Mouse (Mus musculus) right cerebral cortex, postnatal 25 days (tissue): ENCODE results near the gene Gast.

ENCODE experiments used
- DNase-seq: peaks from one replicate; pipeline ENCODE4 v3.0.0; 2022

Gast gene

DNA sequence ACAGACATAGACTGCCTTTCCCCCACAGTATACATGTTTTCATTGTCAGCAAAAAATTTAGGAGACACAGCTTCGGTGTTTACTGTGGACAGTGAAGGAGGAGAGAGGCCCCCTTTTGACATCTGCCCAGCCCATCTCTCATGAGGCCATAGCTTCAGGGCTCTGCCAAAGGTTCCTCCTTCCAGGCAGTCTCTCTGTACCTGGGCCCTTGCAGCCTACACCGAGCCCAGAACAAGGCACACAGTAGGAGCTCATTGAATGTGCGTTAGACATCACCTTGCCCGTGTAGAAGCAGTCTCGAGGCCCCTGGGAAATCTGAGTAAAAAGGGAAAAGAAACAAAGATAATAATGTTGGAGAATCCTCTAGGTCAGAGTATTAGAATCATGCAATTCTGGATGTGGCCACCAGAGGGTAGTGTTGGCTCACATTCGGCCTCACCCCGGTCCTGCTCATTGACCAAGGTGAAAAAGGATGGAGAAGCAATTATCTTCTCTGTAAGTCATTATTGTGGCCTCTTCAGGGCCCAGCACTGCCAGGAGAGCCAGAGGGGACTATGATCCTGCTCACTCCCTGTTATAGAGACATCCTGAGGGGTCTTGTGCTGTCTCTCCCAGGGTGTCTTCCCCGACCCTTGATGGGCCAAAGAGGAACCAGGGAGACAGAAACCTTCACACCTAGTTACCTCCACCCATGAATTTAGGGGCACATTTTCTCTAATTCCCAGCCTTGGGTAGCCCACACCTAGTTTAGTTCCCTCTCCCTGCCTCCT, 28.2 kb downstream of the Gast start:
- DNase-seq: peak; percentile 54

DNA sequence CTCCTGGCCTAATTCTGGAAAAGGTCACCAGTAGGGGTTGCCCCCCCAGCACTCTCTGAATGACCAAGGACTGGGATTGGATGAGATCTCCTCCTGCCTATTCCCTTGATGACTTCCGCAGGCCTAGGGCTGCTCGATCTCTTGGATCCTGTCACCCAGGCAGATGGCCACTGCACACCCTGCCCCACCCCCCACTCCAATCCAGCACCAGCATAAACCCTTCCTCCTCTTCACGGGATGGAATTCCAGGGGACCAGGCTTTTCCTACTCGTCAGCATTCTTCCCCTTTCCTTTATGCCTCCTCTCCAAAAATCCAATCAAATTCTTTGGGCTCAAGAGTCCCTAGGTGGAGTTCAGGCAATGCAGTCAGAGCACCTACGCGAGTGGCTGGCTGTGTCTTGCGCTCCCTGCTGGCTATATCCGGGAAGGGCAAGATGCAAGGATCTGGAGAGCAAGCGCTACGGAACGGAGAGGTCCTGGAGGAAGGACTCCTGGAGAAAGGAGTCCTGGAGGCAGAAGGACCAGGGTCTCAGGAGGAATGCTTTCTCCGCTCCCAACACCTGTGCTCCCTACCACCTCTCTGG, 28.9 kb downstream of the Gast start:
- DNase-seq: peak; percentile 40

DNA sequence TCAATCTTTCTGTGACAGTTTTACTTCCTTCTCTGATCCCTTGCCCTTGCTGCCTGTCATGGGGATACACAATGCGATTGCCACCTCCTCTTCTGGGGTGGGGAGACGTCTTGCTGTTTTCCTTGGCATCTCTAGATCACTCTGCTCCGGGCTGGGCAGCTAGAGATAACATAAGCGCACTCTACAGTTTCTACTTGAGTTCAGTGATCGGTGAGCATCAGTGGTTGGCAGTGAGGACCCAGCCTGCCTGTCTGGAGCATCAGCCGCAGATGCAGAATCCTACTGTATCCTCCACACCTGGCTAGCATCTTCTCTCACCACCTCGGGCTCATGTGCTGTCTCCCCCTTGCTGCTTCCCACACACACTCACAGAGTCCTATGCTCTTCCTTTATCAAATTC, 34.9 kb downstream of the Gast start:
- no peak for DNase-seq

DNA sequence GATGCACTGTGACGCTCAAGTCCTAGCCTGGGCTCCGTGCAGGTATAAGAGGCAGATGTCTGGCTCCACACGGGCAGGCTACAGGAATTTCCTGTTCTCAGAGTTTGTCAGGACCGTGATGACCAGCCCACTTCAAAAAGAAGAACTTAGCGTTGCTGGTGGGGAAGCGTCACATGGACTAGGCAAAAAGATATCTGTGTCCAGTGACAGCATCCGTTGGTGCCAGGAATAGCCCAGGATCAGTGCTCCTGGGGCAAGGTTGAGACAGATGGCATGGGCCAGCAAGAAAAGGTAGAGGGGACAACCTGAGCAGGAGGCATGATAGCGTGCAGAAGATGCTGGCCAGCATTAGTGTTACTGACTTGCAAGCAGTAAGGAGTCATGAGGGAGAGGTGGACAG, 35.6 kb downstream of the Gast start:
- no peak for DNase-seq

DNA sequence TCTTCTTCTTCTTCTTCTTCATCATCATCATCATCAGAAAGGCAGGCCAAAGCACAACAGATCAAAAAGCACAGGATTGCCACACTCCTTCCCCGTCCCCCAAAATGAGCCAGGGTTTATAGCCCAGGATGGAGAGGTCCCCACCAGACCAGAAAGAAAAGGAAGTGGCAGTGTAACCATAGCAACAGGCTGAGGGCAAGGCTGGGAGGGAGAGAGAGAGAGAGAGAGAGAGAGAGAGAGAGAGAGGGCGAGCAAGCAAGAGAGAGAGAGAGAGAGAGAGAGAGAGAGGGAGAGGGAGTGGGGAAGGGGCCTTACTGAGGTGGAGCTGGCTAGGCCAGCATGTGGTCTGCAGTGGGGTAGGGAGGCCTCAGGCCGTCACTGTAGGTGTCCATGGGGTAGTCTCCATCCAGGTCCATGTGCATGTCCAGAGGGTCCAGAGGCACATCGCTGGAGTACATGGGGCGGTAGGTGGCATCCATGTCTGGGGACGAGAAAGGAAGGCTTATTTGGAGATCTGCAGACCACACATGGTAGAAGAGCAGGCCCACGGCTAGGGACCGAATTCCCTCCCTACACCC, 37.9 kb downstream of the Gast start:
- DNase-seq: no peak

DNA sequence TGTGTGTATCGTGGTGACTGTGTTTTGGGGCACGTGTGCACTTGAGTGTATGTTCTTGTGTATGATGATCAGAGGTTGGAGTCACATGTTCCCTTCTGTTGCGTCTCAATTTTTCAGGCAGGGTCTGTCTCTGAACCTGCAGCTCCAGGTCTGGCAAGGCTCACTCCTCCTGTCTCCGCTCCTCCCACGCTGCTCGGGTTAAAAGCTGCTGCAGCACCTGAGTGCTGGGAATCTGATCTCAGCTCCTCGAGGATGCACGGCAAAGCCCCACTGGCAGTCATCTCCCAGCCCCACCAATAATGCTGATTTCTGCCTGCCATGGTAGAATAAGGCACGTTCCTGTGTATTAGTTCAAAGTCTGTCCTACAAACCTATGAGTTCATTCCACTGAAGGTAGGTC, 40.9 kb downstream of the Gast start:
- DNase-seq: no peak

DNA sequence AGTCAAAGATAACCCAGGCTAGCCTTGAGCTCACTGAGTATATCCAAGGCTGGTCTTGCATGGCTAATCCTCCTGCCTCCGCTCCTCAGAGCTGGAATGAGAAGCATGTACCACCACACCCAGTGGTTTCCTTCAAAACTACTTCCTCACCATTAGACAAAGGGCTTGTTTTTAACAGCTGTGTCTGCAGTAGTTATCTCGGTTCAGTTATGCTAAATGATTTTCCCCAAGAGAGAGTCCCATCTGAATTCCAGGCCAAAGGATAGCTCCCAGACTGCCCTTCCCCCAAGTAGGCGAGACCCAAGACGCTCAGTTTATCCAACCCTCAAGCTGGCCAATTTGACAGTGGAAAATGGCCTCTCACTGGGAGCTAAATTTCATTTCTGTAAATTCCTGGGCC, 41.8 kb downstream of the Gast start:
- no peak for DNase-seq

DNA sequence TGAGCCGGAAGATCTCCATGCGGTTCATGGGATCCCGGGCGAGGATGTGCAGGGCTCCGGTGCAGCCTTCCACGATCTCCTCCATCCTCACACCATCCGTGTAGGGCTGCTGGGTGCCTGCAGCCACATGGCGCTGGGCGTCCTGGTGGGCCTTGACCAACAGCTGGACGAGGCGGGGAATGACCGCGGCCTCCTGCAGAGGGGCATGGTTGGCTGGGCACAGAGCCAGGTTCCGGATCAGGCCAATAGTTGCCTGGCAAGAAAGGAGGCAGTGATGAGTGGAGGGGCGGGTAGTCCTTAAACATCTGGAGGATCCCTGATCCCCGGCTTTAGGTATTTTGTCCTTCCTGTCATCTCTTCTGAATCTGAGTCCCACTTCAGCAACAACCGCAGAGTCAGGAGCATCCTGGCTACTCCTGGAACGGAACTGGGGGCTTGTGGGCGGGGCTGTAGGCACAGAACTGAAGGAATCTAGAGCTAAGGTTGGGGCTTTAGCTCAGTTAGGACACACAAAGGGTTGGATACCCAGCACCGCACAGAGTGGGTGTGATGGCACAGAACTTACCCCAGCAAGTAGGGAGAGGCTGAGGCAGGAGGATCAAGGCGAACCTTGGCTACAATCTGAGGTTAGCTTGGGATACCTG, 42.7 kb downstream of the Gast start:
- DNase-seq: no peak

DNA sequence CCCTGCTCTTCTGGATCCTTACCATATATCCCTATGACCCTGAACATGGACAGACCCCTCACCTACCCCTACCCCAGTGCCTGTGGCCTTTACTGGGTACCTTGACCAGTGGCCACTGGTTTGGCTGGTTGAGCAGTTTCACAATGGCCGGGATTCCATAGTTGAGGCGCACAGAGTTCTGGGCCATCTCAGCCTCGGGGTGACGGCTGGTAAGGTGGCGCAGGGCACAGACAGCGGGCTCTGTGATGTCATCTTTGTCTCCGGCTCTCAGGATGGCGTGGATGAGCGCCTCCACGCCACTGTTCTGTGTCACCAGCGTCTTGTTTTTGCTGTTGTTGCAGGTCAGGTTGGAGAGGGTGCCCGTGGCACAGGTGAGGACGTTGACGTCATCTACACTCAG, 43.8 kb downstream of the Gast start:
- DNase-seq: no peak

DNA sequence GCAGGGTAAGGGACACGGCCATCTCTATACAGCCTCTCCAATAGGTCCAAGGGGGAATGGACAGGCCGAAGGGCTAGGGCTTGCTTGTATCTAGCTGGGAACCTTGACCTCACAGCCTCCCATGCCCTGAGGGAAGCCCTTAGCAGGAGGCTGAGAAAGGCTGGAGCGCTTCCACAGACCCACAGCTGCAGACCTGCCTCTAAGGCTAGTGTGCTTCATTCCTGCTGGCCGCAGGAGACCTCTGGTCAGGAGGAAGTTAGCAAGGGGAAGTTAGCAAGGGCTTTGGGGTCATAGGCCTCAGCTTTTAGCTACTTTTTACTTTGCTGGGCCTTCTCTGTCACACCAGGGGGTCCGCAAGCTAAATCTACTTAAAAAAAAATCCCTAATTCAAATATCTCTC, 44.2 kb downstream of the Gast start:
- no peak for DNase-seq

DNA sequence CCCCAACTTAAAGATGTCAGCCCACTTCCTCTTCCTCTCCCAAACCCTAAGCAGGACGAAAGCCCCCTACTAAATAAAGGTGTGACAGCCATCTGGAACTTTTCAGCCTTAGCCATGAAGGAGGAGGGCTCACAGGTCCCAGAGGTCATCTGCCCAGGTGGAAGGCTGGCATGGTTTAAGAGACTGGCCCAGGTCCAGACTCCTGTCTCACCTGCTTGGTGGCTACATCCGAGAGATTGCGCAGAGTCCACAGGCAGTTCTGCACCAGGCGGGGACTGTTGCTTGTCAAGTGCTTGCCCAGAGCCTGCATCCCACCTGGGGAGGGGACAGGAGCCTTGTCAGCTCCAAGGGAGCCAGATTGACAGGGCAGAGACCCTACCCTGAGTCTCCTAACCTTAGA, 45.1 kb downstream of the Gast start:
- DNase-seq: no peak

DNA sequence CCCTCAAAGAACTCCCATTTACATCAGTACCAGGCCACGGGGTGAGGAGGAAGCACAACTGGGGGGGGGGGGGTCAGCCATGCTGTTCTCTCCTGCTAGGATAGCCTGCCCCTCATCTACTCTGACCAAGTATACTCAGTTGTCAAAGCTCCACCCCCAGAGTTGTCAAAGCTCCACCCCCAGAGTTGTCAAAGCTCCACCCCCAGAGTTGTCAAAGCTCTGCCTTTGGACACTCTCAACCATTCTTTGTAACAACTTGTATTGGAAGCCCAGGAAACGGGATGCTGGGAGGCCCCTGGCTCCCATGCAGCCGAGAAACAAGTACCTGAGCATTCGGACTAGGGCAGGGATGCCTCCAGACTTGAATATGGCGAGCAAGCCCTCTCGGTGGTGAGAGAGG, 48.5 kb downstream of the Gast start:
- DNase-seq: no peak

DNA sequence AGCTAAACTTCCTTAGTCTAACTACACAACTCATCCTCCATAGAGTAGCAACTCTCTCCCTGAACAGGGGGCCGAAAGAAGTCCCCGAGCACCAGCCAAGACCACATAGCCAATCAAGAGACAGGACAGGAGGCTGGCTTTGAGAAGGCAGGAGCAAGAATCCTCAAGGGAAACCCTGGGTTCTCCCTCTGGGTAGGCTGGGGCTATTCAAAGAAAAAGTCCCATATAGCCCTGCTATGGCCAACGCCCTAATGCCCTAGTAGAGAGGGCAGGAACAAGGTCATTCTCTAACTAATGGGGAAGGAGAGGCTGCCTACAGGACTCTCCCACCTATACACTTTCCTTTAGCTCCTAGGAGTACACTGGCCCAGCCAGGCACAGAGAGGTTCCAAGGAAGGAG, 50.8 kb downstream of the Gast start:
- DNase-seq: no peak

DNA sequence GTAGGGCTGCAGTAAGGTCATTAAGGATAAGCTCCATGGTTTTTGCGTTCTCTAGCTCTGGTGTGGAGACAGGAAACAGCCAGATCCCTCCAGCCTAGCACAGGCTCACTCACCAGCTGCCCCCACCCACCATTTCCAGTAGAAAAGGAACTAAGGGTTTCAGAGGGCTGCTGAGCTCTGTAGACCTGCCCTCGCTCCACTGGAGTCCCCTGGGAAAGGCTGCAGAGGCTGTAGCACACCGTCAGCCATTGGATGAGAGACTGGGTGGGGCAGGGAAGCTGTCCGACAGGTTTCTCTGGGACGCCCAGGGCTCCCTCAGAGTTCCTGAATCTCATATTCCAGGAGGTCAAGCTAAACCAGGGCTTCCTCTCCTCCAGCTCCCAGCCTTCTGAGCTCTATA, 52.4 kb downstream of the Gast start:
- no peak for DNase-seq
